Mouse (Mus musculus): ENCODE results near the gene Pcdh15. TPM values are rescaled to one million over a fixed set of nuclear protein-coding genes. Genes with fewer than 3 reads are reported as not detected.
A peak's percentile ranks its signal among the peaks of the same experiment; 100 is the strongest.

Gene Pcdh15
- total RNA-seq, 2 experiments from 2014 or later: not detected

- no peak for ATAC-seq (replicated peaks; ENCODE audit: poor library complexity)
These were observed 1381.6 kb downstream of the Pcdh15 start for GRCm38 (mm10) chr10:74480779-74481178.

- no peak for ATAC-seq (replicated peaks; ENCODE audit: poor library complexity)
These were observed 1413.2 kb downstream of the Pcdh15 start for GRCm38 (mm10) chr10:74512315-74512714.

DNA sequence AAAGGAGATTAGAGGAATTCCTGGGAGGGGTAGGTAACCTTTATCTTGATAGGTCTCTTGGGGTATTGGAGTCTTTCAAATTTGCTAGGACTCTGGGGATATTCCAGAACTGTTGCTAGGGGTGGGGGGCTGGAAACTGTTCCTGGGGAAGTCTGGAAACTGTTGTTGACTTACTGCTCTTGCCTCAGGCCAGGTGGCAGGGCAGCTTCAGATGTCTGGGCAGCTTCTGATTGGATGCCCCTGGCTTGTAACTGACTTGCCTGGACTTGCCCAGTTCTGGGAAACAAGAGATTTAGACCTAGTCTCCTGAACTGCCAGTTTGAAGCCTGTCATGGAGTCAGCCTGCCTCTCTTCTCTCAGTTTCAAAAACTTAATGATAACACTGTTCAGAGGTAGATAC lies 1414.6 kb downstream of the Pcdh15 start:
- no peak for ATAC-seq (replicated peaks; ENCODE audit: poor library complexity)

- ATAC-seq (replicated peaks; ENCODE audit: poor library complexity): no peak
These were observed 1439.2 kb downstream of the Pcdh15 start for GRCm38 (mm10) chr10:74538371-74538770.

- no peak for ATAC-seq (replicated peaks; ENCODE audit: poor library complexity)
These were observed 1456.2 kb downstream of the Pcdh15 start for GRCm38 (mm10) chr10:74555326-74555725.

DNA sequence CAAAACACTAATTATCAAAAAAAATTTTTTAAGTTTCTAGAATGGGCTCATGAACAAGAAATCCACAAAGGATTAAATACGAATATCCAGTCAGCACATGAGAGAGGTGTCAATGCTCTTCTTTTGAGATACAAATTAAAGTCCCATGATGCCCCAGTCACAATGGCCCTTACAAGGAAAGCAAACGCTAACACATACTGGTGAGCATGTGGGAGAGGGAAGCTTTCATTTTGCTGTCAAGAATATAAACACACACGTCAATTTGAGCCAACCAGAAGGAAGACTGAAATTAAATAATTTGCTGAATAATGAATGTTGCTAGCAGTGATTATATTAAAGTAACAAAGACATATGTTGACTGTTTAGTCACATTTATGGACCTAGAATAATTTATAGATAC lies 1470.5 kb downstream of the Pcdh15 start:
- ATAC-seq (replicated peaks; ENCODE audit: poor library complexity): no peak

DNA sequence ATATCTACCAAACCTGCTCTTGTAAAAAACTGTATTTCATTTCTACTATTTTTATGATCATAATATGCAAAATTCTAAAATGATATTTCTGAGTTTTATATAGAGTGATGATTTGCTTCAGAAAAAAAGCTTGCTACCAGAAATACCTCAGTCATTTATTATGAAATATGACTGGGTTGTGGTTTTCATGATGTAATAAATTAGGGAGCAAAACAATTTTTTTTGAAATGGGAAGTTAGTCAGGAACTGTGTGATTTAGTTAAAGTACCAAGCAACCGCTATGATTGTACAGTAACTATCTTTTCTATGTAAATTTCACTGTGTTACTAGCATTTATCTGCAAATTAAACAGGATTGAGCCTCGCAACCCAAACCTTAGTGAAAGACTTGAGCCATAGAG lies 1480.8 kb downstream of the Pcdh15 start:
- ATAC-seq (replicated peaks; ENCODE audit: poor library complexity): peak; percentile 31; the same call in 1 of the 2 replicates

- no peak for ATAC-seq (replicated peaks; ENCODE audit: poor library complexity)
These were observed 1492.7 kb downstream of the Pcdh15 start for GRCm38 (mm10) chr10:74591799-74592198.

GRCm38 (mm10) chr10:74607683-74608082 lies 1508.5 kb downstream of the Pcdh15 start:
- no peak for ATAC-seq (replicated peaks; ENCODE audit: poor library complexity)

DNA sequence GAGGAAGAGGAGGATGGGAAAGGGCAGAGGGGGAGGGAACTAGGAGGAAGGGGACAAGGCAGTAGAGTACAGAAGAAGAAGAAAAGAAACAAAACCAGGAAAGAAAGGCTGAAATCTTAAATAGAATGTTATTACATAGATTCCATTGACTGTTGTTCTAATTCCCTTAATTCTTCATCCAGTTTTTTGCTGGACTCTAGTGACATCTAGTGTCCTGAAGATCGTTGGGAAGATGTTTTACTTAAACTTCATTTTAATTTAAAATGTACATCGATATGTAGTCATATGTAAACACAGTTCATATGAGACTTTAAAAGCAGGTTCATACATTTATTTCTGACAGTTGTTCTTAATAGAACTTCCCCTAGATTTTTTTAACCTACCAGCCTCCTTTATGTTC lies 1522.7 kb downstream of the Pcdh15 start:
- ATAC-seq (replicated peaks; ENCODE audit: poor library complexity): no peak

DNA sequence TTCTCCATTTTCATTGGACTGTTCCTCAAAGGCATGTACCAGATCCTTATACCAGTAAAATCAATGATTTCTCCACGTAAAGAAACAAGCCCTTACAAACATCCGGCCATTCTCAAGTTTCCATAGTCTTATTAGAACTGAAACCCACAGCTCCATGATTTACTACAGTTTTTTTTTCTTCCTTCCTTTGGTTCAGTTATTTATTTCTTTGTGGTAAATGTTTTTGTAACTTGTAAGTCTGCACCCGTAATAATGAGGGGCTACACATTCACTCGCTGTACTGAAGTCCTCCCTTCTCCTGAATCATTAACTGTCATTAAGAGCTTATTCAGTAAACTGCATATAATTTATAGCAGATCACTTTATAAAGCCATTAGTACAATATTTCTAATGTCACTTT lies 1526.6 kb downstream of the Pcdh15 start:
- ATAC-seq (replicated peaks; ENCODE audit: poor library complexity): no peak

DNA sequence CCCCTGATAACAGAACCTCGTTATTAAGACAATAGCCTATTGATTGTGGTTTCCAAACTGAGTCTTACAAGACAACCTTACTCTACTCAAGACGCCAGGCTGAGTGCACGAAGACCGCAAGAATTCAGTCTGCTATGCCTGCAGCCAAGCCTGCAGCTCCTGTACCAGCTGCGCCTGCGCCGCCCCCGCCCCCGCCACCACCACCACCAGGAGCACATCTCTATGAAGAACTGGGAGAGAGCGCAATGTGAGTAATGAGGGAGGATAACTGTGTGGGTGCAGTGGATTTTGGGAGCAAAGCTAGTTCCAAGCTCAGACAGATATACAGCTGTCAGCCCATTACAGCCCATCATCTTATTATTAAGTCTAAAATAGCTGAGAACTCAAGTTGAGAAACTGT lies 1527.5 kb downstream of the Pcdh15 start:
- ATAC-seq (replicated peaks; ENCODE audit: poor library complexity): no peak

GRCm38 (mm10) chr10:74631314-74631713 lies 1532.2 kb downstream of the Pcdh15 start:
- ATAC-seq (replicated peaks; ENCODE audit: poor library complexity): peak; percentile 91

- no peak for ATAC-seq (replicated peaks; ENCODE audit: poor library complexity)
These were observed 1537.9 kb downstream of the Pcdh15 start for GRCm38 (mm10) chr10:74637040-74637439.

DNA sequence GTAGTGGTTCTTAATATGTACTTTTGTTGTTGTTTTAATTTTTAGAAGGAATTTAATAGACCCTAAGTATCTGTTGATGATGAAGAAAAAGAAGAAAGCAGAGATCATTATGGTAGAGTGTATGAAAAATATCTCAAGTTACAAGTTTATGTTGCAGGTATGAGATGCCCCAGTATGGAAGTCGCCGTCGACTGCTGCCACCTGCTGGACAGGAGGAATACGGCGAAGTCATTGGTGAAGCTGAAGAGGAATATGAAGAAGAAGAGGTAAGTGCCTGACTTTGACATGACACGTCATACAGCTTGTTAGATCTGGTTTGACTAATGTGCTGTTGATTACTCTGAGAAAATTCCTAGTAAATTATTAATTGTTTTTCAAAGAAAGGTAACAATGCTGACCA lies 1543.0 kb downstream of the Pcdh15 start:
- peak; percentile 76 for ATAC-seq (replicated peaks; ENCODE audit: poor library complexity)

- ATAC-seq (replicated peaks; ENCODE audit: poor library complexity): no peak
These were observed 1564.0 kb downstream of the Pcdh15 start for GRCm38 (mm10) chr10:74663171-74663570.

DNA sequence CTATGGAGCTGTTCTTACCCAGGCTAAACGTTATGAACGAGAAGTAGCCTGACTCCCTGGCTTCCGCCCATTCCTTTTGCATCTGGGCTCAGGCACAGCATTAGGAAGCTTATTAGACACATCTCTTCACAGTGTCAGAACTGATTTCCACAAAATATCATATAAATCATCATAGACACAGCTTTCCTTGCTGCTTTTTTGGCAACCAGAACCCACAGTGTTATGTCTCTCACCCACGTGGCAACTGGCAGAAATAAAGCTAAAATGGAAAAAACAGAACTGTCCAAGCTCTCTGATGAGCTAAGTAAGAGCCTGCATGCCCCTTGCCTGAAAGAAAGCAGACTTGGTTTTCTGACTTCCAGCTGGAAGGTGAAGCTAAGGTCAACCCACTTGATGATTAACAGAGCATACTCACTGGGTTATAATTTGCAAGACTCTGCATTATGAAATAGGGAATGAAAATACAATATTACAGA lies 1580.9 kb downstream of the Pcdh15 start:
- no peak for ATAC-seq (replicated peaks; ENCODE audit: poor library complexity)

GRCm38 (mm10) chr10:74680559-74680958 lies 1581.4 kb downstream of the Pcdh15 start:
- no peak for ATAC-seq (replicated peaks; ENCODE audit: poor library complexity)
